Mouse (Mus musculus) stomach, postnatal 0 days (tissue): ENCODE measurements around the gene Gm10570.

Experiments
- CTCF ChIP-seq: IDR thresholded peaks from 2 replicates; pipeline ENCODE4 v1.5.1; 2016; ENCODE audit warnings: antibody characterized with exemption, low read depth, mild to moderate bottlenecking, moderate library complexity
- EP300 ChIP-seq: optimal IDR thresholded peaks from 2 replicates; pipeline ENCODE3; 2016; ENCODE audit warnings: antibody characterized with exemption

GRCm38 (mm10) chr4:130260406-130260805, 48.1 kb downstream of the Gm10570 start:
- TF ChIP-seq CTCF (peak; percentile 62), EP300 (no peak)
